Mouse (Mus musculus) spleen, postnatal 36 days (tissue): ENCODE measurements around the gene Olfr1261.

Experiments
- DNase-seq, 2 experiments: peaks; one replicate each; pipeline ENCODE4 v3.0.0; 2022; ENCODE audit warnings: low spot score in 2 of 2, mixed read lengths in 1 of 2

Gene Olfr1261

DNA sequence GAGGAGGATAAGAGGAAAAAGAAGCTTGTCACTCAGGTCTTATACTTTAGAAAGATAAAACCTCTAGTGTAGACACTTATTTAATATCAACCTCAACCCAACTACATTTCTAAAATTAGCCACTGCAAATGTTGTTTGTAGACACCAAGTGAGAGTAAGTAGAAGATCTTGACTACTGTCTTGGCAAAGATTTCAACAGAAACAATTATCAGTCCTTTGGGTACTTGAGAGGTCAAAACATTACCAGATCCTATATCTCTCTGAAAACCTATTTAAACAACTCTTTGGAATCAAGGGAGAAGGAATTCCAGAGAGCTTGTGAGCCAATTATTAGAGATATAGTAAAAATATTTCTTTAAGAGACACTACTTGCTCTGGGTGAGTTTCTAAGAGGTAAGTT, at the start of gene Olfr1261:
Gene Olfr1261 (plus strand): TSS at position 301 of the 400 bp plus-strand sequence.
- no peak for DNase-seq

DNA sequence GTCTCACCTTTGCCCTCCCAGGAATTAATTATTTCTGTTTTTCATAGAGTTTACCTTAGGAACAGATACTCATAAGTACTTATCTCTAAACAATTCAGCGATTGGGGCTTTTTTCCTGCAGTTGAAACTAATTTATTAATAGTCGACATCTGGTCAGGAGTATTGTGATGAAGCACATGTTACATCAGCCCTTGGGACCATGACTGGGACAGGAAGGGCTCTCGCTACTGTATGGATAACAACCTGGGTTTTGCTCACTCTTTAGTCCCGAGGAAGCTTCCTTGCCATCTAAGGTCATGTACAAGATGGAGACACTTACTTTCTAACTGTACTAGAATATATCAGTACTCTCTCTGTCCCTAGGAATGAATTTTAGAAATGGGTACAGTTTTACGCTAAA, 42.5 kb upstream of the Olfr1261 start, which contains the start of gene Olfr1259:
Gene Olfr1259 (minus strand): TSS at position 101 of the 400 bp plus-strand sequence.
- no peak for DNase-seq

- no peak for DNase-seq
Observed at GRCm38 (mm10) chr2:89974184-89974583, 16.8 kb upstream of the Olfr1261 start, which contains the start of gene Olfr1260. TSS of gene Olfr1260 (plus strand) at chr2:89974340.

DNA sequence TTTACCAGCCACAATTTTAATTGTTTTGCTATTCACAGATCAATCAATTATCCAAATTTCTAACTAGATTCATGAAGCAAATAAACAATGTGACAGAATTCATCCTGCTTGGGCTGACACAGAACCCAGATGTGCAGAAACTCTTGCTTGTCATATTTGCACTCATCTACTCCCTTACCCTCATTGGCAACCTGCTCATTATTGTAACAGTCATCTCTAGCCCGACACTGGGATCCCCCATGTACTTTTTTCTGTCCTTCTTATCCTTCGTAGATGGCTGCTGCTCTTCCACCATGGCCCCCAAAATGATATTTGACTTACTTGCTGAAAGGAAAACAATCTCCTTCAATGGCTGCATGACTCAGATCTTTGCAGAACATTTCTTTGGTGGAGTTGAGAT, 13.3 kb upstream of the Olfr1261 start:
- DNase-seq = no peak

DNA sequence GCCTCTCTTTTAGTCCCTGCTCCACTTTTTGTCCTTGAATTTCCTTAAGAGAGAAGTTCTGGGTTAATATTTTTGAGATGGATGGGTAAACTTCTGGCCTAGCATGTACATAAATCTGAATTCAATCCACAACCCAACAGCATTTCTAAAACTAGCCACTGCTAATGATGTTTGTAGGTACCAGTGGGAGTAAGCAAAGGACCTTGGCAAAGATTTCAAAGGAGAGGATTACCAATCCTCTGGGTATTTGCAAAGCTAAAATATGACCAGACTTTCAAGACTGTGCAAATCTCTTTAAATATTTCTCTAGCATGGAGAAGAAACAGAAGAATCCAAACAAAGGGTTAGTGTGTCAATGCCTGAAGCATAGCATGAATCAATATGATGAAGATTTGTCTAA, 8.8 kb downstream of the Olfr1261 start, which contains the start of gene Olfr1262:
Gene Olfr1262 (plus strand): TSS at position 301 of the 400 bp plus-strand sequence.
- no peak for DNase-seq

DNA sequence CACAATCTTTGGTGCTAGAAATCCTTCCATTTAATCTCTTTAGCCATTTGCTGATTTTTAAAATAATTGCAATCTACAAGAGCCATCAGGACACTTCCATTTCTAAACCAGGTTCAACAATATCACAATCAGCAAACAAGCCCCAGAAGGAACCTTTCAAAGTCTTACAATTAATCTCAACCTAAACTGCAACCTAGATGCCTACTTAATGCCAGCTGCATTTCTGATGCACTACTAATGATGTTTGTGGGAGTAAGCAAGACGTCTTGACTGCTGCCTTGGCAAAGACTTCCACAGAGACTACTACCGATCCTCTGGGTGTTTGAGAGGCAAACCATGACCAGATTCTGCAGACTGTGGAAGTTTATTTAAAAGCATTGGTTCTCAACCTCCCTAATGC, 20.8 kb downstream of the Olfr1261 start, which contains the start of gene Olfr1263:
Gene Olfr1263 (plus strand): TSS at position 301 of the 400 bp plus-strand sequence.
- DNase-seq = no peak

- DNase-seq = no peak
Observed at GRCm38 (mm10) chr2:90025477-90025876, 34.5 kb downstream of the Olfr1261 start, which contains the start of gene Olfr1264. TSS of gene Olfr1264 (minus strand) at chr2:90025577.

DNA sequence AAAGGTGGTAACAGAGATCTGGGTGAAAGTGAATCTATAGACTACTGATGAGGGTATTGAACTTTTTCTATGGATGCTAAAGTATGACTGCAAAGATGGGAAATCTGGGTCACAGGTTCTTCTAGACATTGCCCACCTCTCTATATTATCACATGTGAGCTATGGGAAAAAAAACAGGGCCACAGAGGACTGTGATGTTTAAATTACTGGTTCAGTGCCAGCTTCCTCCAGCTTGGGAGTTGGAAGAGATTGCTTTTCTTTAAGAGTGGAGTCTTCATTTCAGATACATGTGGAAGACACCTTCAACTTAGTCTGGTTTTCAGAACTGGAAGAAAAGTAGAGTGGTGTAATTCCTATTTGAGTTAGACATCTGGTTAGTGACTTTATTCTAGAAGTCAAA, 44.0 kb downstream of the Olfr1261 start, which contains the start of gene Olfr1265:
Gene Olfr1265 (plus strand): TSS at position 301 of the 400 bp plus-strand sequence.
- no peak for DNase-seq
